Mouse (Mus musculus) thymus, postnatal 4 days (tissue): ENCODE data around the gene Ush1c.

Source experiments
- DNase-seq: peaks from one replicate; pipeline ENCODE4 v3.0.0; 2021

The Ush1c gene

DNA sequence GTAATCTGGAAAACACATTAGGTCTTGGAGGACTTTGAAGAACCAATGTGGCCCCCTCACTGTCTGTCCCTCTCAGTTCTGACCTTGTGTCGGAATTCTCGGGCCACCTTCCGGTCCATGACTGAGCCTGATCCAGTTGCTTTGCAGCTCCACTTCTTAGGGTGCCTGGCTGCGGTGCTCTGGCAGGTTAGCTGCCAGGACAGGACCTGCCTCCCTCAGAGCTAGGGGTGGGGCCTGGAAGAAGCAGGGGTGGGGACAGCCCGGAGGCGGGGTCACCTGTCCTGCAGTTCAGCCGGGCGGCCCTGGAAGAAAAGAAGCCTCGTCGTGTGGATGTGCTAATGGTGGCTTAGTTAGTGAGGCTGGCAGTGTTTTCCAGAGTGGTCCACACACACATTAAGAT lies at the start of gene Ush1c:
Gene Ush1c (minus strand): TSS at position 158 of the 400 bp plus-strand sequence.
- DNase-seq = no peak

- no peak for DNase-seq
These were observed 48.7 kb upstream of the Ush1c start for GRCm38 (mm10) chr7:46287051-46287450.

DNA sequence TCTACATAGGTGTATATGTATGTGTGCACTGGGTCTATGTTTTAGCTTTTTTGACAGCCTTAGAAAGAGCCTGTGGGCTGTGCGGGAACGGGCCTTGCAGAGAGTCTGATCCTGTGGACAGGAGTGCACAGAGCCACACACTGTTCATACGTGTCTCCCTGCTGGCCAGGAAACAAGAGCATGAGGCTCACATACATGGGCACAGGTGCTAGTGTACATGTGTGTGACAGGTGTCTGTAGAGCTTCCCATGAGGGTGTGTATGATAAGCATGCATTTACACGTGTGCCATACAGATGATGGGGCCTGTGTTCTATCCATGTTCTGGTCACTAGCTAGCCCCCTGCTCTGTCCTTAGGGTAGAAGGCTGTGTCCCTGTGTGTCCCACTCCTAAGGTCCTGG lies 48.1 kb upstream of the Ush1c start:
- no peak for DNase-seq

- no peak for DNase-seq
These were observed 47.0 kb upstream of the Ush1c start for GRCm38 (mm10) chr7:46285161-46285839.

- DNase-seq = no peak
These were observed 45.4 kb upstream of the Ush1c start for GRCm38 (mm10) chr7:46283681-46284080.

GRCm38 (mm10) chr7:46282276-46282675 lies 44.0 kb upstream of the Ush1c start:
- DNase-seq = no peak

DNA sequence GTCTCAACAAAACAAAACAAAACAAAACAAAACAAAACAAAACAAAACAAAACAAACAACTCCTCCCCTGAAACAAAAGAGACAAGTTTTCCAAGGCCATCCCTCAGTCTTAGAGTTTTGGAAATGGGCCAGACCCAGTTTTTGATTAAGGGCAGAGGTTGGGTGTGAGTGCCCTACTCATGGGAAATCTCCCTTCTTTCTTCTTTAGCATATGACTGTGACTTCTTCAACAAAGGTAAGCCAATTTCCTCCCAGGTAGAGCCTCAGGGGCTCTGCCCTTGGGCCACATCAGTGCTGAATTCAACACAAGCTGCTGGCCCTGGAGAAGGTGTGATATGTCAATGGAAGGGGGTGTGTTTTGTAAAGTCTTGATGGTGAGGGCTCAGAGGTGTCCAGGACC lies 42.6 kb upstream of the Ush1c start:
- no peak for DNase-seq

DNA sequence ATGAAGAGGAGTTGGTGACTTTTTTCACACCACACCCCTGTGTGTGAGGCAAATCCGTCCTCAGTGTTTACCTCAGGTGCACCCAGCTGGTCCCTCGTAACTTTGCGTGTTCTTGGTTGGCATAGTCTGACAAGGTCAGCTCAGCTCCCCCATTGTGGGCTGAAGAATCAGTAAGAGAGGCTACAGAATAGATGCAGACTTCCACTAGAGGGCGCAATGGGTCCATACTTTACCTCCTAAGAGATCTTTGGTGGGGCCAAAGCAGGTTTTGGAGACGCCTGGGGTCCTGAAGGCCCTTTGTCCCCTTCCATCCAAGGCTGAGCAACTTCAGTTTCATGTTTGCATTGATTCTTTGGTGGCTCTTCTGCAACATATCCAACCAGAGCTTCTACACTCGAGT lies 41.6 kb upstream of the Ush1c start:
- peak; percentile 78 for DNase-seq

DNA sequence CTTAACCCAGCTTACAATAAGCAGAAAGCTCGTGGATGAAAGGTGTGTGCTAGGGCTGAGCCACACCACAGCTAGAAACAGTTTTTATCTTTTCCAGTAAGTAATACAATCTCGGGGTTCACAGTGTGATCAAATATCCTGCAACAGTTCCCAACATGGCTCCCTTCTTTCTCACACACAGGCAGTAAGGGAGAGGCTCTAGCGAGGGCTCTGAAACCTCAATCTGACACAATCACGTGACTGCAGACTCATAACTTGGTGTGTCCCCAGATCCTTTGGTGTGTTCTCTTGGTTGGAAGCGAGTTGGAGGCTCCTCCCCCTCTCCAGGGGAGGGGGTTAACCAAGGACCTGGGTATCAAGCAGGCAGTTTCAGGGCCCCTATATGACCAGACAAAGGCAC lies 37.9 kb upstream of the Ush1c start:
- no peak for DNase-seq

DNA sequence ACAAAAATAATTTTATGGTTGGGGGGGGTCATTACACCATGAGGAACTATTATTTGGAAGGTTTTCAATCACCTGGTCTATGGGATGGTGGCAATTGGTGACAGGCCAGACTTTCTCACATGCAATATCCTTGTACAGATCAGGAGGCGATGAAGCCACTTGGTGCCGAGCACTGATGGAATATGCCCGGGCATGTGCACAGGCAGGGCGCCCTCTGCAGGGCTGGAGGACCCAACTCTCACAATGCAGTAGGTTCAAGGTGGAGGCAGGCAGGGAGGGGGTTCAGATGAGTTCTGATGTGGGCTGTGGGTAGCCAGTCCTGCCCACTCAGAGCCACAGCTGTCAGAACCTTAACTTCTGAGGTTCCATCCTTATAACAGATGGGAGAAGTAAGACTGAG lies 13.5 kb upstream of the Ush1c start:
- peak; percentile 39 for DNase-seq

GRCm38 (mm10) chr7:46247606-46248005 lies 9.3 kb upstream of the Ush1c start:
- DNase-seq = no peak

DNA sequence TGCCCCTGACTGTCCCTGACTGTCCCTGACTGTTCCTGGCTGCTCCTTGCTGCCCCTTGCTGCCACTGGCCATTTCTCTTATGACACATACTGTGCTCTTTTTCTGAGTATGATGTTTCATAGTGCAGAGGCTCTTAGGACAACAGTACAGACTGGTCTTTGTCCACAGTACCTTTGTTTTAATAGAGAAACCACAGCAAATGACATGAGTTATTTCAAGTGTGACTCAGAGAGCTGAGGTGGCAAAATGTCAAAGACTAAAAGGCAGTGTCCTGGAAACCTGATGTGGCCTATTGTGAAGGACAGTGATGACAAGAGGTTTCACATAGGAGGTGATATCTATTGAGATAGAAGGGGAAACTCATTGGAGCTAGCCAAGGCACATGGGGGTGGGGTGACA lies 8.6 kb upstream of the Ush1c start:
- DNase-seq = no peak

GRCm38 (mm10) chr7:46240696-46241095 lies 2.4 kb upstream of the Ush1c start, which contains the start of gene Otog:
Gene Otog (plus strand): TSS chr7:46240987.
- DNase-seq = no peak

GRCm38 (mm10) chr7:46240091-46240490 lies 1.8 kb upstream of the Ush1c start:
- no peak for DNase-seq

DNA sequence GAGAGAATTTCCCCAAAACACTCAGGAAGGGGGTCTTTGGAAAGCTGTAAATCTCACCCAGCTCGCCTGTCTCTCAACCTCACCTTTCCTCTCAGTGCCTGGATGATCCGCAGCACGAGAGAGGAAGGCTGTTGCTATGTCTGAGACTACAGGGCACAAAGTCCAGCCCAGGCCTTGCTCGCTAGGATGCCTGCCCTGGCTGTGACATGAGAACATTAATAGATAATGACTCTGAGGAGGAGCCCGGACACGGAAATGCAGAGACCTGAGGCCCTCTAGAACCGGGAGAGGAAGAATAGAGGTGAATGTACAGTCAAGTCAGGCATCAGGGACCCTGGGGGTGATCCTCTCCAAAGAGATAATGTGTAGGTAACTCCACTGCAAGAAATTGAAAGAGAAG lies 1.1 kb downstream of the Ush1c start:
- DNase-seq = no peak

GRCm38 (mm10) chr7:46236363-46236762 lies 1.9 kb downstream of the Ush1c start:
- DNase-seq = no peak

- DNase-seq = no peak
These were observed 2.4 kb downstream of the Ush1c start for GRCm38 (mm10) chr7:46235948-46236347.

GRCm38 (mm10) chr7:46226936-46227335 lies 11.4 kb downstream of the Ush1c start:
- no peak for DNase-seq

DNA sequence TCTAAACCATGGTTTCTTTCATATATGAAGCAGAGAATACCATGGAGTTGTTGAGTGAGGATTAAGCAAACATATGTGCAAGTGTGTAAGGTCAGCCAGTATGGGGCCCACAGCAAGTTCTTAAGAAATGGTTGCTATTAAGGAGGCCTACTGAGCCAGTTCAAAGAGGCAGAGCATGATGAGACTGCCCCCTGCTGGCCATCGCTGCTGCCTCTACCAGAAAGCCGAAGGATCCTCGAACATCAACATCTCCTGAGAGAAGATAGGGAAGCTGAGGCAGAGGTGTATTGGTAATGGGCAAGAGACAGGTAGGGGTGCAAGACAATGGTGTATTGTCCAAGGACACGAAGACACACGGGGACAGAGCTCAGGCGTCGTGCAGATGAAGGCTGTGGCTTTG lies 12.1 kb downstream of the Ush1c start:
- peak; percentile 79 for DNase-seq

GRCm38 (mm10) chr7:46220591-46221129 lies 17.6 kb downstream of the Ush1c start:
- no peak for DNase-seq

- peak; percentile 48 for DNase-seq
These were observed 19.9 kb downstream of the Ush1c start for GRCm38 (mm10) chr7:46218415-46218814.

DNA sequence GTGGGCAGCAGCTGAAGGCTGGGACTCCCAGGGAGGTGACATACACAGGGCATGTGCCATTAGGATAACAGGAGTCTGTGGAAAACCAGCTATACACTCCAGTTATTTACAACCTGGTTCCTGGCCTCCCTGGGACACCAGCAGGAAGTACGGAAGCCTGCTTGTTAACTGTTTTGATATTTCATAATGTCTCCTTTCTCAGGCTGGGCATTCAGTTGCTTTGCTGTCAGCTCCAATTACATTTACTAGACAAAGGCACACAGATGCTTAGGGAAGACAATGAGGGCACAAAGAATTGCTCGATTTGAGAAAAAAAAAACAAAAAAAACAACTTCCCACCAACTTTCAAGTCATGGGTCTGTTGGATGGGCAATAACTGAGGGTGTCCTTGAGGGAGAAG lies 21.8 kb downstream of the Ush1c start:
- DNase-seq = no peak

DNA sequence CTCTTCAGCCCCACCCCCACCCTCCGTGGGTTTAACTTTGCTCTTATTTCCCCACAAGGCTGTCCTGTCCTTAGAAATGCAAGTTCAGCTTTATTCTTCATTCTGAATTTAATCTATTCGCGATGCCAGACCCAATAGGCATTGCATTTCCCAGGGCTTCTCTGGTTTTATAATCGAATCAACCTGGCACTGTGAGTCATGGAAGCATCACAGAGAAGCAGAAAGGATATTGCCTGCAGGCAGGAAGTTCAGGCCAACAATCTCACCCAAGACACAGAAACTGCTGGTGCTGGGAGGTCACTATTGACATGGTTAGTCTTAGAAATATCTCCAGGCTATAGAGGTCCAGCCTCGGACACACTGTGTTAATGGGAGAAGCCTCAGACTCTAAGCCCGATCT lies 28.0 kb downstream of the Ush1c start:
- no peak for DNase-seq

GRCm38 (mm10) chr7:46208131-46208530 lies 30.2 kb downstream of the Ush1c start:
- DNase-seq = no peak

DNA sequence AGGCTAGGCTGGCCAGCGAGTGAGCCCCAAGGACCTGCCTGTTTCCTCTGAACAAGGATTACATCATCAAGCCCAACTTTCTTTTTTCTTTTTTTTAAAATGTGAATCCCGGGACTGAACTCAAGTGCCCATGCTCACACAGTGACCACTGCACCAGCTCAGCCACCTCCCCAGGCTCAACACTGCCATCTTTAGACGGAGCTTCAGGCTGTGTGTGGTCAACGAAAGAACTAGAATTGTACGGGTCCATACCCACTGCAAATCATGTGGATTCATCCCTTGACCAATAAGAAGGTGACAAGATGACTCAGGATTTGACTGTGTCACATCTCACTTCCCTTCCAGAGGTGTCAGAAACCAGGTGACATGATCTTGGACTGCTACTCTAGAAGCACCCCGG lies 33.5 kb downstream of the Ush1c start:
- no peak for DNase-seq
